Mouse (Mus musculus) limb, embryonic 12.5 days (tissue): ENCODE measurements at regions not wholly inside any gene's neighbourhood (a gene's known extent, or its start where the extent isn't known, plus 50 kb on each side); places are given as distances from the start of the nearest gene placed in this dataset.
A peak's percentile ranks its signal among the peaks of the same experiment; 100 is the strongest.

Source experiments
- ATAC-seq: fragments of 200-750 bp; cut with Nextera tagmentation; 2 replicates; pipeline ENCODE4 v1.8.0; 2017; ENCODE audit warnings: low read depth, moderate TSS enrichment; ENCODE audit not compliant: insufficient number of reproducible peaks, insufficient read depth, low FRiP score, low TSS enrichment
- H3K27ac ChIP-seq: fragments of 300-500 bp; sonication (generic); 2 replicates; pipeline ENCODE4 v1.5.1; 2016; ENCODE audit warnings: mild to moderate bottlenecking, moderate library complexity
- H3K27me3 ChIP-seq: fragments of 300-500 bp; sonication (generic); 2 replicates; pipeline ENCODE4 v1.6.1; 2016; ENCODE audit warnings: mild to moderate bottlenecking, moderate library complexity
- H3K36me3 ChIP-seq: fragments of 300-500 bp; sonication (generic); 2 replicates; pipeline ENCODE4 v1.6.1; 2016; ENCODE audit warnings: mild to moderate bottlenecking, moderate library complexity
- H3K4me1 ChIP-seq: fragments of 300-500 bp; sonication (generic); replicated peaks from 2 replicates; pipeline ENCODE4 v1.6.1; 2016
- H3K4me2 ChIP-seq: fragments of 300-500 bp; sonication (generic); 2 replicates; pipeline ENCODE4 v1.6.1; 2016; ENCODE audit warnings: mild to moderate bottlenecking, moderate library complexity
- H3K4me3 ChIP-seq: fragments of 300-500 bp; sonication (generic); replicated peaks from 2 replicates; pipeline ENCODE4 v1.5.1; 2016; ENCODE audit warnings: mild to moderate bottlenecking
- H3K9ac ChIP-seq: fragments of 300-500 bp; sonication (generic); replicated peaks from 2 replicates; pipeline ENCODE4 v1.6.1; 2016; ENCODE audit warnings: mild to moderate bottlenecking, moderate library complexity
- H3K9me3 ChIP-seq: fragments of 300-500 bp; sonication (generic); 2 replicates; pipeline ENCODE4 v1.6.1; 2016; ENCODE audit warnings: mild to moderate bottlenecking, moderate library complexity
- WGBS: fragments of 180-500 bp; shearing (Covaris S2); methylation state at CpG from one replicate; pipeline ENCODE4 v1.1.7; 2016; 5-methylcytosine and 5-hydroxymethylcytosine counted together

DNA sequence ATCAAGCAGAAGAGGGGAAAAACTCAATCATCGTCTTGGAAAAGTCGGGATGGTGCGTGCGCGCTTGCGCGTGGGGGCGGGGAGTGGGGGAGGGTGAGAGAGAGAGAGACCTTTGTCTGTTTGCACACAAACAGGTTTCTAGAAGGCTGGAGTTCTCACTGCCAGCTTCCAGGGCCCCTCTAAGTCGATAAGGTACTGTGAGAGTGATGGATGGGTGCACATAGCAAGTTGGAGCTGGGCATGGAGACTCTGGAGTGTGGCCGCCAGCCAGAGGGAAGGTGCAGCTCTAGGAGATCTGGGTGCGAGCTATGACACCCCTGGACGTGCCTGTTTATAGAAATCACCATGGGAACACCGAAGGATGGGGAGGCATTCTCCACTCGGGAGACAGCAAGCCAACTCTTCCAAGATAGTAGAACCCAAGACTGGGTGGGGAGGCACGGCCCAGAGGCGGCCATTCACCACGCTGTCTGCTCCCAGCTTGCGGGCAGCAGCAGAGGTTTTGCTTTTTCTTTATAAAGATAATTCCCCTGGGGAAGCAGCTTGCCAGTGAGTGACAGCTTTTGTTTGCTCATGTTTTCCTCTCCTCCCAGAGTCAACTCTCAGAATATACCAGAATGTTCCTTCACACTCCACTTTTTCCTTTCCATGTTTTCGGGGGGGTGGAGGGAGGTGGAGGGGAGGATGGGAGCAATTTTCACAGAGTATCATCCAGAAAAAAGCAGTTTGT, 128.0 kb upstream of the Zfp703 start:
- ATAC-seq, result no peak
- peak overlapping the region; percentile 75 for H3K27ac ChIP-seq
- no peaks in the 10 kb centered on the region for H3K36me3 ChIP-seq
- no peaks in the 10 kb centered on the region for H3K9me3 ChIP-seq
- H3K27me3 ChIP-seq, result peaks cover 27% of the 10 kb centered on the region
- no peak overlapping the region for H3K9ac ChIP-seq
- H3K4me2 ChIP-seq, result no peak overlapping the region
- 76% methylated on average over 19 of the region's 19 CpGs for WGBS
- H3K4me1 ChIP-seq, result peaks cover 91% of the 10 kb centered on the region
- H3K4me3 ChIP-seq, result no peak overlapping the region

DNA sequence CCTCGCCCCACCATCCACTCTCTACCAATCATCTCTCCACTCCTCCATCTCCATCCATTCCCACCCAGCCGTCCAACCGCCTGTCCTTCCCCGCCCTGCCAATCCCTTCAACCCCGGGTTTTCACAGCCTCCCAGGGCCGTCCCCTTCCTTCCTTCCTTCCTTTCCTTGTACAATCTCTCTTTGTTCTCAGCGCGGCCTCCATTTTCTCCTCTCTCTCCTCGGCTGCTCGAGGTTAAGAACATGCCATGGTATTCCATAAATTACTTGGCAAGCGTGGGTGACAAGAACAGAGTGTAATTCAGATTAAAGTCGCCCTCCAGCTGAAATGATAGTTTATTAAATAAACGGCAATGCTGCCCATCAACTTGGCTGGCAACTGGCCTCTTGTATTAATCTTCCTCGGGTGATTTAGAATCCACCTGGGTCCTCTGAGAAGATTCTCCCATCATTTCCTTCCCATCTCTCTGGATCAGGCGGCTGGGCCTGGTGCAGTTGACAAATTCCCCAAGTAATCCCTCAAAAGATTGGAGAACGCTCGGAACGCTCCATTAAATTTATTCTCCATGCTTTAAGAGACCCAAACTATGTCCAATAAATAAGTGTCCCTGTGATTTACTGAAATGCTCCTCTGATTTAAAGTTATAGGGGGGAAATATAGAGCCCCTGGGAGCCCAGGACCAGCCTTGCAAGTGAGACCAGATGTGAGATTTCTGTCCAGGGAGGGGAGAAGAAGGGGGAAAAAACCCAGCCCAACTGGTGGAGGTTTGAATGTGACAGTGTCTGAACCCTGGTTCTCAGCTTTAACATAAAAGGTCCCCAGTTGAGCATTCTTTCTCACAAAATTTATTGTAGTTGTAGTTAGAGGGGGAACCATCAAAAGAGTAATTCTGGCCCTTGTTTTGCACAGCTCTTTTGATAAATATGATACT, 125.0 kb upstream of the Zfp703 start:
- no peak overlapping the region for H3K4me3 ChIP-seq
- no peaks in the 10 kb centered on the region for H3K9me3 ChIP-seq
- no peaks in the 10 kb centered on the region for H3K36me3 ChIP-seq
- H3K27ac ChIP-seq, result peak overlapping the region; percentile 46
- peaks cover 76% of the 10 kb centered on the region for H3K4me1 ChIP-seq
- H3K4me2 ChIP-seq, result peak overlapping the region; percentile 41
- 33% methylated on average over 18 of the region's 18 CpGs for WGBS
- peaks cover 21% of the 10 kb centered on the region for H3K27me3 ChIP-seq
- peak; percentile 81 for ATAC-seq
- no peak overlapping the region for H3K9ac ChIP-seq

DNA sequence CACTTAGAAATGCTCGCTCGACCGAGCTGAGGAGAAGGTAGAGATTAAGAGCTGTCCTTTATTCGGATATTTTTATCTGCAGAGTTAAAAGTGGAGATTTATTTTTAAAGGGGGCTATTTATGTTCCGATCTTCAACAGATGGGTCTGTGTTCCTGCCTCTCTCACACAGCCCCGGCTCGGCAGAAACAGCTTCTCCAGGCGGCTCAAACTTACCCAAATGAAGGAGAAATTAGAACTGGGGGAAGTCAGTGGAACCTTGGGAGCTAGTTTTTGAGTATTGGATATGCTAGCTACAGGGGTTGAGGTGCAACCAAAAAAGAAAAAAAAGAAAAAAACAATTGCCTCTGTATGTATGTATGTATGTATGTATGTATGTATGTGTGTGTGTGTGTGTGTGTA, 124.2 kb upstream of the Zfp703 start:
- Histone ChIP-seq H3K4me3 (no peak overlapping the region), H3K9me3 (no peaks in the 10 kb centered on the region), H3K27ac (peak overlapping the region; percentile 46; the same call in 1 of the 2 replicates), H3K27me3 (peaks cover 15% of the 10 kb centered on the region), H3K4me1 (peaks cover 69% of the 10 kb centered on the region), H3K9ac (no peak overlapping the region), H3K4me2 (peak overlapping the region; percentile 41), H3K36me3 (no peaks in the 10 kb centered on the region)
- WGBS, result 25% methylated on average over 8 of the region's 8 CpGs
- ATAC-seq, result 0 out of 2 replicates have a peak, but pooled peaks have one; percentile 12

DNA sequence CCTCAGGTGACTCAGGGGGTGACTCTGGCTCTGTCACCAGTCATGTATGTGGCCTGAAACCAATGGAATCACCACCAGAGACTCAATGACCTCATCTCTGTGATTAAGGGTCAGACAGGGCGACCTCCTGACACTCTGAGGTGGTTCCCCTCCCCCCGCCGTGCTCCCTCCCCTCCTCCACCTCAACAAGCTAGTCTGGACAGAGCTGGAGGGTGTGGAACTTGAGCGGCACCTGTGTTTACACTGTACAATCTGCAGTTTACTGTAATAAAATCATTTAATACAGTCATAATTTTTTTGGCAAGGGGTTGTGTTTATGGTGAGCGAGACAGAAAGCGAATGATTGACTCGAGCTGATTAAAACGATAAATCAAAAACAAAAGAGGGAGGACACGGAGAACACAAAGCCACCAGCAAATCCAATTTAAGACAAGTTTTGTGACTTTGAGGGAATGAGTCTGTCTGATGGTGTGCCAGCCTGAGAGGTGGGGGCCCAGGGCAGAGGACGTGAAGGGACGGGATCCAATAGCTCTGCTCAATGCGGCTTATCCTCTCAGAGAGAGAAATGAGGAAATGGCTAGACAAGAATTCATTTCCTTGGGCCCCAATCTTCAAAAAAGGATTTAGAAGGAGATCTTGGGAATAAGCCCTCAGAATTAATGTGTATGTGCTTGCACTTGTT, 122.4 kb upstream of the Zfp703 start:
- Histone ChIP-seq H3K27ac (no peak overlapping the region), H3K36me3 (no peaks in the 10 kb centered on the region), H3K4me1 (peaks cover 52% of the 10 kb centered on the region), H3K9me3 (no peaks in the 10 kb centered on the region), H3K4me3 (no peak overlapping the region), H3K27me3 (peaks cover 13% of the 10 kb centered on the region), H3K9ac (no peak overlapping the region), H3K4me2 (no peak overlapping the region)
- no peak for ATAC-seq
- 61% methylated on average over 12 of the region's 12 CpGs for WGBS

DNA sequence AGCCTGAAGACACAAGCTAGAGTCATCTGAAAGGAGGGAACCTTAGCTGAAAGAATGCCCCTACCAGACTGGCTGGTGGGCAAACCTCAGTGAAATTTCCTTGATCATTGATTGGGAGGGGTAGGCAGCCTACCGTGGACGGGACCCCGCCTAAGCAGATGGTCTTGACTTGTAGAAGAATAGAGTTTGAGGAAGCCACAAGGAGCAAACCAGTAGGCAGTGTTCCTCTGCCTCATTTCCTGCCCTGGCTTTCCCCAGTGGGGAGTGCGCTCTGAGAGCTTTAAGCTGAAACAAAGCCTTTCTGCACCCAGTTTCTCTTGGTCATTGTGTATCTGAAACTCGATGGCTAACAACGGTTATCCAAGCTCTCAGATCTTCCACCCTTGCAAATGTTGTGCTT, 121.9 kb upstream of the Zfp703 start:
- Histone ChIP-seq H3K27ac (no peak overlapping the region), H3K9ac (no peak overlapping the region), H3K4me2 (no peak overlapping the region), H3K9me3 (no peaks in the 10 kb centered on the region), H3K4me3 (no peak overlapping the region), H3K27me3 (peaks cover 7% of the 10 kb centered on the region), H3K4me1 (peaks cover 48% of the 10 kb centered on the region), H3K36me3 (no peaks in the 10 kb centered on the region)
- no peak for ATAC-seq
- WGBS, result 83% methylated on average over 6 of the region's 6 CpGs

DNA sequence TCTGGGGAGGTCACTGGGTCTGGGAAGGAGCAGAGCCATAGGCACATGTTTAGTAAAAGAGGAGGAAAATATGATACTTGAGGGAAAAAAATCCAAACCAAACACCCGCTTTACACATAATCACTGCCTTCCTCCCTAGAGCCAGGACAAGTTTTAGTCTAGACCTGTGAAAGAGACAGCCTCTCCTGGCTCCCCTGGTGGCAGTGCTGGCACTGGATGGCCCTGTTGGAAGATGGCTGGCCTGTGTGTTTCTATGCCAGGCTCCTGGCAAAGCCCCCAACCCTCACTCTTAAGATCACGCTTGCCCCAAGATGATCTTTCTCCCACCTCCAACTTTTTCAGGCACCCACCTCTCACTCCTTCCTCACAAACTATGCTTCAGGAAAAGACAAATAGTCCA, 112.6 kb upstream of the Zfp703 start:
- H3K9ac ChIP-seq, result no peak overlapping the region
- H3K36me3 ChIP-seq, result no peaks in the 10 kb centered on the region
- 87% methylated on average over 2 of the region's 2 CpGs for WGBS
- ATAC-seq, result no peak
- H3K4me2 ChIP-seq, result no peak overlapping the region
- H3K4me3 ChIP-seq, result no peak overlapping the region
- H3K4me1 ChIP-seq, result peaks cover 14% of the 10 kb centered on the region
- no peaks in the 10 kb centered on the region for H3K27me3 ChIP-seq
- H3K27ac ChIP-seq, result no peak overlapping the region
- peaks cover under 1% of the 10 kb centered on the region; the same call in 1 of the 2 replicates for H3K9me3 ChIP-seq

DNA sequence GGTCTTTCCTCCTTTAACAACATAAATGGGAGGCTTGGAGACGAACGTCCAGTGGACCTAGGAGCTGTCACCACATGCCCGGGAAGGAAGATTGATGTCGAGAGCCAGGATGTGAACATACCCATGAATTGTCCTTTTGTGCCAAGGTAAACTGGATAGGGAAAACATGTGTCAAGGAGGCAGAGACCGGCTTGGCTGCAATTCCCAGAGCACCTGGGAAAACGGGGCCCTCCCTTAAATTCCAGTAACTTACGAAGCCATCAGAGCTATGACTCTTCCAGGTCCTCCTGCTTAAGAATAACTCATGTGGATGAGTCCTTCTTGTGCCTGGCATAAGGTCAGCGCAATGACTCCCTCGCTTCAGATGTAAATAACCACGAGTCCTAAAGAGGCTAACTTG, 112.2 kb upstream of the Zfp703 start:
- Histone ChIP-seq H3K36me3 (no peaks in the 10 kb centered on the region), H3K27me3 (no peaks in the 10 kb centered on the region), H3K4me2 (no peak overlapping the region), H3K4me3 (no peak overlapping the region), H3K4me1 (peaks cover 14% of the 10 kb centered on the region), H3K27ac (no peak overlapping the region), H3K9ac (no peak overlapping the region), H3K9me3 (peaks cover 5% of the 10 kb centered on the region)
- 68% methylated on average over 10 of the region's 10 CpGs for WGBS
- ATAC-seq, result no peak

DNA sequence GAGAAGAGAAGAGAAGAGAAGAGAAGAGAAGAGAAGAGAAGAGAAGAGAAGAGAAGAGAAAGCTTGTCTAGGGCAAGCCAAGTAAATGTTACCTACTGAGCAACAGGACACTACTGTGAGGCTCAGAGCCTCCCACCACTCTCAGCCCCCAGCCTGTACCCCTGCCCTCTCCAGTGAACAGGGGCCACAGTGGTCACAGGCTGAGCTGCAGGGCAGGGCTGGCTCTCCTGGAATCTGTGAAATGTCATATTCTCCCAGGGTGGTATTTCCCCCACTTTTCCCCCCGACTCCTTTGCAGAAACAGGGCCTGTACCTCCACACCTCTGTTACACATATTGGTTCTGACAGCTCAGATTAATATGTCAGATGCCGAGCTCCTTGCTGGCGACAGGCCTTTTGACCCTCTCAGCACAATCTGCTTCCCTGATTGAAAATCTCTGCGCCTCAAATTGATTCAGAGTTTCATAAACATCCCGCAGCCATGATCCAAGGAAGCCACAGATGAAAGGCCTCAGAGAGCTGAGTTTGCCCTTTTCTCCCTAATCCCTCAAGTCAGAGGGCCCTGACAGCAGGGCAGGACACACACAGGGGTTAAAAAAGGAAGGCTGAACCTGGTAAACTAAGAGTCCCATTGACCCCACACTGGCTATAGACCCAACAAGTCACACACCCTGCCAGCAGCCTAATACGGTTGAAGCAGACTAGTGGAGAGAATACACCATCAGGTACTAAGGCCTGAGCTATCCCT, 108.8 kb upstream of the Zfp703 start:
- H3K27ac ChIP-seq, result peak overlapping the region; percentile 50; the same call in 1 of the 2 replicates
- H3K4me2 ChIP-seq, result no peak overlapping the region
- H3K4me1 ChIP-seq, result peaks cover 25% of the 10 kb centered on the region

DNA sequence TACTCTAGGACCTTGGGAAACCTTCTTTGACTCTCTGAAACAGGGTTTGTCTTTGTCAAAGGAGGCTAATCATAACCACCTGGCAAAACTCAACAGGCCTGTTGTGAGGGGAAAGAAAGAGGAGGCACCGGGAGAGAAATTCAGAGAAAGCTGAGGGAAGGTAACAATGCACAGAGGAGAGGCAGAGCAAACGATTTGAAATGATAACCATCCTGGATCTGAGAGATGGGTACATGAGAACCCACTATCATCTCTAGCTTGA, 108.3 kb upstream of the Zfp703 start:
- Histone ChIP-seq H3K27me3 (peaks cover 3% of the 10 kb centered on the region; the same call in 1 of the 2 replicates), H3K4me2 (no peak overlapping the region), H3K9ac (no peak overlapping the region), H3K27ac (peak overlapping the region; percentile 50; the same call in 1 of the 2 replicates), H3K4me3 (no peak overlapping the region), H3K4me1 (peaks cover 25% of the 10 kb centered on the region), H3K36me3 (no peaks in the 10 kb centered on the region), H3K9me3 (peaks cover 19% of the 10 kb centered on the region)
- ATAC-seq, result no peak
- 25% methylated on average over 2 of the region's 2 CpGs for WGBS

More for the DNA sequence above, 108.8 kb upstream of the Zfp703 start:
- no peak overlapping the region for H3K4me3 ChIP-seq
- 36% methylated on average over 6 of the region's 6 CpGs for WGBS
- ATAC-seq, result no peak
- H3K9me3 ChIP-seq, result peaks cover 19% of the 10 kb centered on the region
- H3K9ac ChIP-seq, result no peak overlapping the region
- no peaks in the 10 kb centered on the region for H3K36me3 ChIP-seq
- peaks cover 3% of the 10 kb centered on the region; the same call in 1 of the 2 replicates for H3K27me3 ChIP-seq

DNA sequence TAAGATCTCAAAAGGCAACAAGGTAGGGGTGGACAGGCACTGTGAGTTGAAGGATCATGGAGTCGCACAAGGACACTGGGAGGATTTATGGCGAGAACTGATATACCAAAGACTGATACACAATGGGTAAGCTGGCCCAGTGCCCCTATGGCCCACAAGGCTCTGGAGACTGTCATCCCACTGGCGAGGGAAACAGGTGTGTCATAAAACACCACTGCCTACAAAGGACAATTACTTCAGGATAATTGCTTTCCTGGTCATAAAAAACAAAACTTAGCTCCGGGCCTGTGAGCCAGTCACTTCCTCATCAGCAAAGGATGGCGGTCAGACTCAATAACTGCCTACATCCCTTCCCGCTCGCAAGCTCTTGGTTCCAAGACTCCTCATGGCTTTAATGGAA, 105.3 kb upstream of the Zfp703 start:
- Histone ChIP-seq H3K4me1 (peaks cover 21% of the 10 kb centered on the region), H3K36me3 (no peaks in the 10 kb centered on the region), H3K9ac (no peak overlapping the region), H3K9me3 (peaks cover 19% of the 10 kb centered on the region), H3K27ac (no peak overlapping the region), H3K27me3 (peaks cover 8% of the 10 kb centered on the region; the same call in 1 of the 2 replicates), H3K4me3 (no peak overlapping the region), H3K4me2 (no peak overlapping the region)
- WGBS, result 31% methylated on average over 7 of the region's 7 CpGs
- no peak for ATAC-seq
